8 mouse cellular contexts compared by ENCODE assay signal in the genomic region with DNA sequence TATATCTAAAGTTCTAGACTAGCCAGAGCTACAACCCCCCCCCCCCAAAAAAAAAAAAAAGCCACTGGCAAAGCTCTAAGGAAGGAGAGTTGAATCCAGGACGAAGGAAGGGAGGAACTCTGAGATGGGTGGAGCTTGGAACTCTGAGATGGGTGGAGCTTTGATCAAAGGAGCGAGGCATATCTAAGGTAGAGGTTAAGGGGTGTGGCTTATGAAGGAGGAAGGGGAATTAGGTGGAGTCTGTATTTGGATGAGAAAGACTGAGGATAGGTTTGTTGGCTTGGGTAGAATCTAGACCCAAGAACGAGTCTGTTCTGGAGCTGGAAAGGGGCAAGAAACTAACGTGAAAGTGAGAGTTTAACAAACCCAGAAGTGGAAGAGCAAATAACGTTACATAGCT. TPM values are rescaled to one million over a fixed set of nuclear protein-coding genes. Genes with fewer than 3 reads are reported as not detected.
A peak's percentile ranks its signal among the peaks of the same experiment; 100 is the strongest.
DNase-seq lines count a peak whose midpoint lies in the region; ATAC-seq and TF ChIP-seq lines count a peak whose summit lies in the region.

No protein-coding gene starts in this region.

- H3K27ac ChIP-seq in forebrain, embryonic 16.5 days (ENCODE audit: low read length) = no peak overlapping the region
- no peak overlapping the region for H3K27ac ChIP-seq in liver, embryonic 16.5 days (ENCODE audit: low read length)
- H3K27ac ChIP-seq in stomach, postnatal 0 days (replicated peaks) = 0 out of 2 replicates have a peak overlapping the region, but pooled peaks have one; percentile 49
- no peak overlapping the region for H3K27ac ChIP-seq in thymus, adult 2 months (ENCODE audit: control insufficient read depth, insufficient read depth, low read length)

- H3K4me3 ChIP-seq in forebrain, embryonic 16.5 days (replicated peaks; ENCODE audit: low read length) = no peak overlapping the region
- no peak overlapping the region for H3K4me3 ChIP-seq in liver, embryonic 16.5 days (ENCODE audit: low read depth, low read length)
- peak overlapping the region; percentile 41; the same call in 1 of the 2 replicates for H3K4me3 ChIP-seq in stomach, postnatal 0 days (ENCODE audit: low read depth, low read length)
- H3K4me3 ChIP-seq in thymus, adult 2 months (ENCODE audit: control insufficient read depth, insufficient read depth, low read length) = no peak overlapping the region

- no peaks in the 10 kb centered on the region for H3K9me3 ChIP-seq in forebrain, embryonic 16.5 days (ENCODE audit: control insufficient read depth, low read length)
- no peaks in the 10 kb centered on the region for H3K9me3 ChIP-seq in liver, embryonic 16.5 days (replicated peaks; ENCODE audit: control insufficient read depth, low read length)
- no peaks in the 10 kb centered on the region for H3K9me3 ChIP-seq in stomach, postnatal 0 days (ENCODE audit: control insufficient read depth, low read length)

- H3K4me2 ChIP-seq in forebrain, embryonic 16.5 days (ENCODE audit: low read length) = peak overlapping the region; percentile 80; the same call in 1 of the 2 replicates
- H3K4me2 ChIP-seq in liver, embryonic 16.5 days (ENCODE audit: low read depth, low read length) = peak overlapping the region; percentile 45
- peak overlapping the region; percentile 63 for H3K4me2 ChIP-seq in stomach, postnatal 0 days (replicated peaks; ENCODE audit: low read depth)

- H3K36me3 ChIP-seq in forebrain, embryonic 16.5 days (ENCODE audit: control insufficient read depth, insufficient read depth) = no peaks in the 10 kb centered on the region
- H3K36me3 ChIP-seq in liver, embryonic 16.5 days (ENCODE audit: control insufficient read depth, insufficient read depth) = no peaks in the 10 kb centered on the region
- H3K36me3 ChIP-seq in stomach, postnatal 0 days (ENCODE audit: control insufficient read depth, insufficient read depth, low read length) = no peaks in the 10 kb centered on the region
- no peaks in the 10 kb centered on the region for H3K36me3 ChIP-seq in thymus, adult 2 months (ENCODE audit: control insufficient read depth, insufficient read depth, low read length)

- DNase-seq in thymus, postnatal 0 days (ENCODE audit: low spot score) = peak; percentile 29
- DNase-seq in thymus, postnatal 4 days = no peak
- DNase-seq in stomach, postnatal 0 days (ENCODE audit: low spot score) = peak; percentile 52
- no peak for DNase-seq in thymus, adult 2 months
- no peak for DNase-seq in layer of hippocampus, postnatal 36 days
- DNase-seq in right cerebral cortex, adult 2 months (ENCODE audit: low spot score in 2 of 2) = no peak

- H3K9ac ChIP-seq in forebrain, embryonic 16.5 days (replicated peaks; ENCODE audit: low read depth, low read length) = no peak overlapping the region
- H3K9ac ChIP-seq in liver, embryonic 16.5 days (ENCODE audit: low read depth, low read length) = no peak overlapping the region
- no peak overlapping the region for H3K9ac ChIP-seq in stomach, postnatal 0 days (ENCODE audit: low read length)

- ATAC-seq in forebrain, embryonic 16.5 days = no peak
- ATAC-seq in liver, embryonic 16.5 days (ENCODE audit: low read depth) = no peak
- ATAC-seq in stomach, postnatal 0 days (ENCODE audit: low FRiP score, low TSS enrichment) = peak; percentile 80

- peaks cover 7% of the 10 kb centered on the region; the same call in 1 of the 2 replicates for H3K27me3 ChIP-seq in forebrain, embryonic 16.5 days (replicated peaks; ENCODE audit: control insufficient read depth, insufficient read depth, low read length)
- peaks cover 19% of the 10 kb centered on the region for H3K27me3 ChIP-seq in liver, embryonic 16.5 days (ENCODE audit: control insufficient read depth, insufficient read depth, low read depth, low read length)
- no peaks in the 10 kb centered on the region for H3K27me3 ChIP-seq in stomach, postnatal 0 days (ENCODE audit: control insufficient read depth, insufficient read depth, low read length)
- H3K27me3 ChIP-seq in thymus, adult 2 months (ENCODE audit: control insufficient read depth, insufficient read depth, low read length) = no peaks in the 10 kb centered on the region

- TF ChIP-seq EP300 in stomach, postnatal 0 days (optimal IDR thresholded peaks at IDR 0.05) = no peak

- 17% methylated on average over 5 of the region's 5 CpGs for WGBS in forebrain, embryonic 16.5 days
- 9% methylated on average over 5 of the region's 5 CpGs for WGBS in liver, embryonic 16.5 days (ENCODE audit: insufficient replicate concordance)
- WGBS in stomach, postnatal 0 days = 9% methylated on average over 5 of the region's 5 CpGs
- 20% methylated on average over 5 of the region's 5 CpGs for WGBS in thymus, adult 2 months

- no peak for TF ChIP-seq CTCF in stomach, postnatal 0 days (IDR thresholded peaks at IDR 0.05; ENCODE audit: low read depth)
- no peak for TF ChIP-seq CTCF in thymus, adult 2 months (IDR thresholded peaks at IDR 0.05; ENCODE audit: borderline replicate concordance, control insufficient read depth, extremely low read depth, insufficient read depth, low read length, poor library complexity)

- peaks cover 10% of the 10 kb centered on the region for H3K4me1 ChIP-seq in forebrain, embryonic 16.5 days (replicated peaks; ENCODE audit: control insufficient read depth, insufficient read depth, low read length)
- H3K4me1 ChIP-seq in liver, embryonic 16.5 days (ENCODE audit: control insufficient read depth, low read depth, low read length) = peaks cover 5% of the 10 kb centered on the region; the same call in 1 of the 2 replicates
- H3K4me1 ChIP-seq in stomach, postnatal 0 days (replicated peaks; ENCODE audit: control insufficient read depth, insufficient read depth) = 0 out of 2 replicates have a peak, but pooled peaks cover 7% of the 10 kb centered on the region
- H3K4me1 ChIP-seq in thymus, adult 2 months (replicated peaks; ENCODE audit: control insufficient read depth, insufficient read depth, low read length) = peaks cover 17% of the 10 kb centered on the region

- TF ChIP-seq POLR2A in thymus, adult 2 months (IDR thresholded peaks at IDR 0.05; ENCODE audit: control insufficient read depth, extremely low read depth, insufficient read depth, low read length, poor library complexity) = no peak

RNA-seq across cellular contexts. Expression of a gene that starts 0.5 kb away (rescaled TPM):
- 0.62 and 0.68 TPM in 2 replicates for polyA plus RNA-seq in thymus, postnatal 0 days (2015; fragmentation: Nextera tagmentation; extraction: Ambion mirVana)
- polyA plus RNA-seq in forebrain, embryonic 16.5 days (2015; fragmentation: Nextera tagmentation; extraction: Ambion mirVana) = 0.20 TPM in 1 of 2 replicates, not detected in the other
- polyA plus RNA-seq in liver, embryonic 16.5 days (2015; fragmentation: Nextera tagmentation; extraction: Ambion mirVana) = not detected in 2 replicates
- 45.6 and 48.8 TPM in 2 replicates for polyA plus RNA-seq in stomach, postnatal 0 days (2015; fragmentation: Nextera tagmentation; extraction: Ambion mirVana)
- polyA plus RNA-seq in thymus, adult 2 months (2012; rRNA removed) = 1.9 and 2.0 TPM in 2 replicates
- under 1 TPM; 0.23 to 0.75 TPM for total RNA-seq in layer of hippocampus, postnatal 36 days (2021)

RNA-seq across cellular contexts. Expression of a gene that starts 23.2 kb away (rescaled TPM):
- 10.6 and 12.6 TPM in 2 replicates for polyA plus RNA-seq in thymus, postnatal 0 days (2015; fragmentation: Nextera tagmentation; extraction: Ambion mirVana)
- 5.5 TPM in 2 replicates for polyA plus RNA-seq in forebrain, embryonic 16.5 days (2015; fragmentation: Nextera tagmentation; extraction: Ambion mirVana)
- polyA plus RNA-seq in liver, embryonic 16.5 days (2015; fragmentation: Nextera tagmentation; extraction: Ambion mirVana) = 0.42 and 0.73 TPM in 2 replicates
- 3.9 and 4.0 TPM in 2 replicates for polyA plus RNA-seq in stomach, postnatal 0 days (2015; fragmentation: Nextera tagmentation; extraction: Ambion mirVana)
- 63.0 and 72.7 TPM in 2 replicates for polyA plus RNA-seq in thymus, adult 2 months (2012; rRNA removed)
- 1 to 10 TPM; 7.0 to 8.2 TPM for total RNA-seq in layer of hippocampus, postnatal 36 days (2021)

Comparison
In these comparisons a context has a peak if more than half of its experiments do, and no peak if none do; other contexts are left out.
1. DNase-seq: peak in thymus, postnatal 0 days (single experiment) and stomach, postnatal 0 days (single experiment); none in thymus, postnatal 4 days (single experiment), thymus, adult 2 months (single experiment), layer of hippocampus, postnatal 36 days (0 of 2) and right cerebral cortex, adult 2 months (0 of 2).
2. RNA of a gene that starts 0.5 kb away (polyA plus RNA-seq): 45.6 to 48.8 TPM in stomach, postnatal 0 days; 1.9 to 2.0 TPM in thymus, adult 2 months, 0.62 to 0.68 TPM in thymus, postnatal 0 days, 0.20 TPM in forebrain, embryonic 16.5 days and not detected in liver, embryonic 16.5 days; every median in the first group is over 10 times any median in the second.
3. Peak in every context shown above with its lines, with median percentiles within 50 percentile points of each other: H3K4me2 ChIP-seq.